ENCODE assay signal across 8 mouse cellular contexts in genomic region chr1:84284293-84285068, GRCm38 (mm10).
DNase-seq lines count a peak whose midpoint lies in the region; ATAC-seq lines count a peak whose summit lies in the region.

No protein-coding gene starts in this region.

- H3K36me3 ChIP-seq in limb, embryonic 15.5 days, result no peaks in the 10 kb centered on the region
- no peaks in the 10 kb centered on the region for H3K36me3 ChIP-seq in midbrain, embryonic 15.5 days (replicated peaks)
- no peaks in the 10 kb centered on the region for H3K36me3 ChIP-seq in stomach, embryonic 15.5 days

- peak overlapping the region; percentile 68 for H3K4me3 ChIP-seq in limb, embryonic 15.5 days
- H3K4me3 ChIP-seq in midbrain, embryonic 15.5 days, result peak overlapping the region; percentile 89
- peak overlapping the region; percentile 60 for H3K4me3 ChIP-seq in stomach, embryonic 15.5 days (replicated peaks)

- peak overlapping the region; percentile 81 for H3K4me2 ChIP-seq in limb, embryonic 15.5 days
- H3K4me2 ChIP-seq in midbrain, embryonic 15.5 days, result peak overlapping the region; percentile 88
- H3K4me2 ChIP-seq in stomach, embryonic 15.5 days, result peak overlapping the region; percentile 91

- 2% methylated on average over 49 of the region's 53 CpGs for WGBS in limb, embryonic 15.5 days
- 2% methylated on average over 52 of the region's 53 CpGs for WGBS in midbrain, embryonic 15.5 days
- 5% methylated on average over 37 of the region's 53 CpGs for WGBS in stomach, embryonic 15.5 days

- DNase-seq in CD4-positive, CD25-positive, alpha-beta regulatory T cell, adult 2 months (ENCODE audit: low read depth, low spot score), result peak; percentile 1
- DNase-seq in embryo, embryonic 9.5 days (ENCODE audit: extremely low spot score), result peak; percentile 66
- DNase-seq in heart, adult 18-20 months, result peak; percentile 61 to 66
- peak; percentile 54 for DNase-seq in kidney, adult 18-20 months

- H3K4me1 ChIP-seq in limb, embryonic 15.5 days, result peaks cover 20% of the 10 kb centered on the region; the same call in 1 of the 2 replicates
- peaks cover 30% of the 10 kb centered on the region for H3K4me1 ChIP-seq in midbrain, embryonic 15.5 days
- no peaks in the 10 kb centered on the region for H3K4me1 ChIP-seq in stomach, embryonic 15.5 days

- H3K27me3 ChIP-seq in limb, embryonic 15.5 days, result peaks cover 14% of the 10 kb centered on the region
- no peaks in the 10 kb centered on the region for H3K27me3 ChIP-seq in midbrain, embryonic 15.5 days (replicated peaks)
- H3K27me3 ChIP-seq in stomach, embryonic 15.5 days (replicated peaks), result 0 out of 2 replicates have a peak, but pooled peaks cover 3% of the 10 kb centered on the region

- H3K9me3 ChIP-seq in limb, embryonic 15.5 days, result no peaks in the 10 kb centered on the region
- H3K9me3 ChIP-seq in midbrain, embryonic 15.5 days, result no peaks in the 10 kb centered on the region
- no peaks in the 10 kb centered on the region for H3K9me3 ChIP-seq in stomach, embryonic 15.5 days

- no peak for ATAC-seq in CD4-positive, CD25-positive, alpha-beta regulatory T cell, adult 4 months
- ATAC-seq in limb, embryonic 15.5 days (ENCODE audit: insufficient number of reproducible peaks, low FRiP score, low TSS enrichment, low read depth), result peak; percentile 58; the same call in 1 of the 2 replicates
- ATAC-seq in midbrain, embryonic 15.5 days (replicated peaks), result peak; percentile 91
- ATAC-seq in stomach, embryonic 15.5 days (ENCODE audit: insufficient read depth, low FRiP score, low read depth), result peak; percentile 69

- no peak overlapping the region; the same call in 1 of the 2 replicates for H3K27ac ChIP-seq in limb, embryonic 15.5 days
- peak overlapping the region; percentile 66 for H3K27ac ChIP-seq in midbrain, embryonic 15.5 days
- no peak overlapping the region for H3K27ac ChIP-seq in stomach, embryonic 15.5 days

- H3K9ac ChIP-seq in limb, embryonic 15.5 days, result peak overlapping the region; percentile 62
- H3K9ac ChIP-seq in midbrain, embryonic 15.5 days, result peak overlapping the region; percentile 83
- H3K9ac ChIP-seq in stomach, embryonic 15.5 days, result peak overlapping the region; percentile 52

Comparison
In these comparisons a context has a peak if more than half of its experiments do, and no peak if none do; other contexts are left out.
1. DNase-seq: peak in every context shown above with its lines; median percentile 66 in embryo, embryonic 9.5 days; 64 in heart, adult 18-20 months; 54 in kidney, adult 18-20 months; 1 in CD4-positive, CD25-positive, alpha-beta regulatory T cell, adult 2 months.